Mouse (Mus musculus) G1E-ER4 (cell line): ENCODE results near the gene Med13. TPM values are rescaled to one million over a fixed set of nuclear protein-coding genes. Genes with fewer than 3 reads are reported as not detected.

Experiments used
- GATA1 ChIP-seq: IDR thresholded peaks from one replicate; pipeline ENCODE4 v1.8.0; 2012; ENCODE audit warnings: low read length, inconsistent platforms
- polyA plus RNA-seq: library from polyadenylated mRNA; stranded (reverse); fragments of >175 nt; gene quantifications from 2 replicates; pipeline ENCODE4 v1.2.3, GENCODE M21; 2012

Gene Med13
- polyA plus RNA-seq, 1 experiment, result 1.4 TPM

- no peak for TF ChIP-seq GATA1
These were observed 131.6 kb downstream of the Med13 start for GRCm38 (mm10) chr11:86225761-86226160.

Other genes starting within 250 kb of the Med13 start
- 0.33 and 0.86 TPM in 2 replicates for gene Brip1, start 156.4 kb downstream of the Med13 start, polyA plus RNA-seq
- gene Ints2, start 100.0 kb downstream of the Med13 start, polyA plus RNA-seq, result 1.4 and 5.8 TPM in 2 replicates
- 8.4 and 12.1 TPM in 2 replicates for gene Rnft1, start 127.1 kb upstream of the Med13 start, polyA plus RNA-seq
- 16.7 and 23.2 TPM in 2 replicates for gene Rps6kb1, start 187.2 kb upstream of the Med13 start, polyA plus RNA-seq
- gene Tubd1, start 187.4 kb upstream of the Med13 start, polyA plus RNA-seq, result 0.25 and 0.37 TPM in 2 replicates